Mouse (Mus musculus) small intestine, adult 10 weeks (tissue): ENCODE data around the gene Gria3. TPM values are rescaled to one million over a fixed set of nuclear protein-coding genes. Genes with fewer than 3 reads are reported as not detected.

Source experiments
- polyA plus RNA-seq: library from polyadenylated mRNA; stranded (reverse); fragments of 350-450 nt; fragmentation: Illumina TruSeq; extraction: RNeasy Lipid Tissue Mini Kit (QIAGEN cat#74804); gene quantifications from one replicate; pipeline ENCODE4 v1.2.3, GENCODE M21; 2014; ENCODE audit warnings: low replicate concordance

The Gria3 gene
- 2.2 TPM for polyA plus RNA-seq

DNA sequence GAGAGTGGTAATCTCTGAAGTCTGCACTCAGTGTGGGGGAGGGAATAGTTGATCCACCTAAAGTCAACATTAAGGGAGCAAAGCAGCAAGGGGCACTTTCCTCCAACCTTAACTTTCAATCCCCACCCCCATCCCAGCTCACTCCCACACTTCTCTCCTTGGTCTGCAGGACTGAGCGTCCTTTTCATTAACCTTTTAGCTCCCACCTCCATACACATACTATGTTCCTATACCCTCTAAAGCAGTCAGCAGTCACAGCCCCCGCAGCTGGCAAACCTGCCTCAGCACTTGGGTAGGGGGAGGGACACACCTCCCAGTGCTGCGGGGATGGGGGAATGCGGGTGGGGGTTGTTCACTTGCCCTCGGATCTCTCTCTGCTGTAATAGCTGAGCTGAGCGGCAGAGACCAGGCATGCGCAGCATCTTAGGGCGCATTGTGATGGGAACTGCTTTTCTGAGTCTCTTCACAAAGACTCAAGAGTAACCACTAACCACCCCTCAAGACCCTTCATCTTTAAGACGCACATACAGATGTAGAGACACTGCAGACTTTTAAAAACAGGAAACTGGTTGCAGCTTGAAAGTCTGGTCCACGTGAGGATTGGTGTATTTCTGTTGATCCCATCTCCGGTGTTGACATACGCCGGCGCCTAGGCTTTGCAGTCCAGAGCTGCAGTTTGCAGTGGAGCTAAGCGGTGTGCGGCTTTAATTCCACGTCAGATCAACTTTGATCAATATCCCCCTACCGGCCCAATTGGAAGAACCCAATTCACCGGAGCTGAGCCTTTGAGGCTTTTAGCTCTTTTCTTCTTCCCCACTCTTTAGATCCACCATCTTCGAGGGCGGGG lies at the start of gene Gria3:
TSS of gene Gria3 (plus strand) at position 797 of the 847 bp plus-strand sequence.

